Comparison of ENCODE assay signal across 1 mouse cellular context in genomic region chr4:95982221-95982620, GRCm38 (mm10). TPM values are rescaled to one million over a fixed set of nuclear protein-coding genes. Genes with fewer than 3 reads are reported as not detected.
"Had no signal": no experiment of that assay in that cellular context is flagged by ENCODE, and none has a peak within 500 bp of the region (broad histone marks: within the 10 kb centered on the region; RNA-seq: fewer than 3 reads in every experiment).

No protein-coding gene starts in this region.

RNA-seq across cellular contexts. Expression of gene Hook1, which starts 15.2 kb away (rescaled TPM):
- polyA plus RNA-seq: erythroblast, embryonic 14.5 days had no signal
